Mouse (Mus musculus) c-Kit-positive CD71-positive TER-119-negative erythroid progenitor cells, embryonic 14.5 days (primary cell): ENCODE data around the gene Gm43720.
A peak's percentile ranks its signal among the peaks of the same experiment; 100 is the strongest.

Source experiments
- DNase-seq: peaks from one replicate; pipeline ENCODE4 v3.0.0-alpha.2; 2013; ENCODE audit warnings: low read depth

The Gm43720 gene

GRCm38 (mm10) chr5:138262001-138262400, 17.8 kb downstream of the Gm43720 start:
- DNase-seq, result no peak

- DNase-seq, result no peak
These were observed 18.9 kb downstream of the Gm43720 start for GRCm38 (mm10) chr5:138260834-138261233.

- DNase-seq, result no peak
These were observed 19.7 kb downstream of the Gm43720 start for GRCm38 (mm10) chr5:138260051-138260450.

- DNase-seq, result no peak
These were observed 20.8 kb downstream of the Gm43720 start for GRCm38 (mm10) chr5:138258993-138259392.

GRCm38 (mm10) chr5:138258542-138258941, 21.2 kb downstream of the Gm43720 start:
- DNase-seq, result no peak

- DNase-seq, result no peak
These were observed 21.7 kb downstream of the Gm43720 start for GRCm38 (mm10) chr5:138258078-138258477.

GRCm38 (mm10) chr5:138257585-138257978, 22.2 kb downstream of the Gm43720 start:
- no peak for DNase-seq

GRCm38 (mm10) chr5:138256966-138257584, 22.7 kb downstream of the Gm43720 start:
- no peak for DNase-seq

- no peak for DNase-seq
These were observed 23.7 kb downstream of the Gm43720 start for GRCm38 (mm10) chr5:138256094-138256467.

- DNase-seq, result peak; percentile 94
These were observed 24.2 kb downstream of the Gm43720 start, which contains the start of gene Lamtor4 for GRCm38 (mm10) chr5:138255353-138256093. Gene Lamtor4, plus strand, starts transcription at chr5:138255482.

GRCm38 (mm10) chr5:138253061-138253460, 26.7 kb downstream of the Gm43720 start:
- DNase-seq, result no peak

GRCm38 (mm10) chr5:138251144-138251543, 28.6 kb downstream of the Gm43720 start:
- no peak for DNase-seq

GRCm38 (mm10) chr5:138241511-138241910, 38.2 kb downstream of the Gm43720 start:
- no peak for DNase-seq

- no peak for DNase-seq
These were observed 45.5 kb downstream of the Gm43720 start for GRCm38 (mm10) chr5:138234224-138234623.

- no peak for DNase-seq
These were observed 46.0 kb downstream of the Gm43720 start for GRCm38 (mm10) chr5:138233778-138234177.

GRCm38 (mm10) chr5:138229511-138229910, 50.2 kb downstream of the Gm43720 start:
- no peak for DNase-seq

- DNase-seq, result peak; percentile 30
These were observed 51.7 kb downstream of the Gm43720 start for GRCm38 (mm10) chr5:138228026-138228425.

GRCm38 (mm10) chr5:138227367-138227766, 52.4 kb downstream of the Gm43720 start:
- DNase-seq, result no peak

GRCm38 (mm10) chr5:138226491-138226890, 53.3 kb downstream of the Gm43720 start:
- no peak for DNase-seq

- no peak for DNase-seq
These were observed 54.1 kb downstream of the Gm43720 start, which contains the start of gene Nxpe5 for GRCm38 (mm10) chr5:138225700-138226099. Gene Nxpe5, plus strand, starts transcription at chr5:138225898.

GRCm38 (mm10) chr5:138223287-138223686, 56.5 kb downstream of the Gm43720 start:
- DNase-seq, result no peak

GRCm38 (mm10) chr5:138222111-138222510, 57.6 kb downstream of the Gm43720 start:
- DNase-seq, result peak; percentile 69

- DNase-seq, result no peak
These were observed 59.9 kb downstream of the Gm43720 start for GRCm38 (mm10) chr5:138219864-138220263.
